Mouse (Mus musculus): ENCODE data around the gene Ccdc151. TPM values are rescaled to one million over a fixed set of nuclear protein-coding genes. Genes with fewer than 3 reads are reported as not detected.

Gene Ccdc151
- 2.6 and 2.9 TPM in 2 replicates for polyA plus RNA-seq (2014; fragmentation: Nextera tagmentation; extraction: Ambion mirVana)

DNA sequence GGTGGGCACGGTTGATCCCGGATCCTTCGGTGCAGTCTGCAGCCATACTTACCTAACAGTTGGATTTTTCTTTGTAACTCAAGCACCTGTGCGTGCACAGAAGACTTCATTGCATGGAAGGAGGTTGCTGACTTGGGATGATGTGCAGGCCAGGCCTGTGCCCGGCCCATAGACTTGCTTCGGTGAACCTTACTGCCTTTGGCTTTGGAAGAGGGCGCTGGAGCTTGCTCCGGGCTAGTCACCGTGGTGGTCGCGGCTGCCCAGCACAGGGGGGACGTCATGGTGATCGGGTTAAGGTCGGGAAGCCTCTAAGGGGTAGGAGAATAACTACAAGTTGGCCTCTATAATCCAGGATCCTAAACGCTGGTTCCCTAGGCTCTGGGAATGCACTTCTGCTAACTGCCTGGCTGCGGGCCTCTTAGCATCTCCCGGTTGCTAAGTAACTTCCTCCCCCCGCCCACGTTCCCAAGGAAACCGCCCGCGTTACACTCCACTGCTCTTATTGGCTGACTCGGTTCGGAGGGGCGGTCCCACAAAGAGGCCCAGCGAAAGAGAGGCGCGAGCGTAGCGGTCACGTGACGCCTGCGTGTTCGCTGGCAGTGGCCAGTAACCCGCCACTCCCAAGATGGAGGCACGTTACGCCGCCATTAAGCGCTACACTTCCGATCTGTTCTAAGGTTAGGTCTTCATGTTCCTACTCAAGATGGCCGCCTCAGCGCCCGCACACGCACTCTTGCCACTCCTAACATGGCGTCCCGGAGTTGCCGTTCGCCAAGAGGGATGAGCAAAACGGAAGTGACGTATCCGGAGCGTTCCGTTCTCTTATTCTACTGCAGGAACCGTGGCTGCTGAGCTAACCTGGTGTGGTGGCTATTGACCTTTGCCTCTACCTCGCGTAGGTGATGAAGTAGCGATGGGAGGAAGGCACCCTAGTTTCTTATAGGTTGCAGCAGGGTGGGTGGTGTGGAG, at the start of gene Ccdc151, which contains the start of gene Prkcsh:
Ccdc151 (minus strand) TSS at position 441 of the 969 bp plus-strand sequence.
Prkcsh (plus strand) TSS at position 613 of the 969 bp plus-strand sequence.
- Histone ChIP-seq H3K4me2 (ENCODE audit: low read depth, low read length) (peak within 1 kb of the TSS; percentile 85), H3K36me3 (replicated peaks; ENCODE audit: control insufficient read depth, insufficient read depth, low read depth, low read length) (no peaks in the 10 kb centered on the region), H3K4me1 (ENCODE audit: control insufficient read depth, insufficient read depth, low read length) (no peaks in the 10 kb centered on the region), H3K9ac (replicated peaks; ENCODE audit: low read length) (peak within 1 kb of the TSS; percentile 71), H3K27ac (replicated peaks; ENCODE audit: low read depth, low read length) (no peak within 1 kb of the TSS), H3K9me3 (replicated peaks; ENCODE audit: control insufficient read depth, low read length) (no peaks in the 10 kb centered on the region), H3K27me3 (ENCODE audit: control insufficient read depth, insufficient read depth, low read length) (no peaks in the 10 kb centered on the region), H3K4me3 (ENCODE audit: low read depth, low read length) (peak within 1 kb of the TSS; percentile 68)
- WGBS, result 6% methylated on average over 55 of the region's 57 CpGs
- peak; percentile 99 for ATAC-seq (replicated peaks; ENCODE audit: insufficient number of reproducible peaks, low FRiP score, low TSS enrichment, low read depth)
- peak; percentile 100 for DNase-seq (ENCODE audit: low spot score)

- no peaks in the 10 kb centered on the region for H3K36me3 ChIP-seq (replicated peaks; ENCODE audit: control insufficient read depth, insufficient read depth, low read depth, low read length)
- no peaks in the 10 kb centered on the region for H3K9me3 ChIP-seq (replicated peaks; ENCODE audit: control insufficient read depth, low read length)
- H3K4me1 ChIP-seq (ENCODE audit: control insufficient read depth, insufficient read depth, low read length), result peaks cover 3% of the 10 kb centered on the region
- H3K4me3 ChIP-seq (ENCODE audit: low read depth, low read length), result peak within 1 kb of the TSS; percentile 41
- ATAC-seq (replicated peaks; ENCODE audit: insufficient number of reproducible peaks, low FRiP score, low TSS enrichment, low read depth), result peak; percentile 19; the same call in 1 of the 2 replicates
- 2% methylated on average over 16 of the region's 28 CpGs for WGBS
- peaks cover 43% of the 10 kb centered on the region for H3K27me3 ChIP-seq (ENCODE audit: control insufficient read depth, insufficient read depth, low read length)
- H3K27ac ChIP-seq (replicated peaks; ENCODE audit: low read depth, low read length), result peak within 1 kb of the TSS; percentile 20; the same call in 1 of the 2 replicates
- H3K4me2 ChIP-seq (ENCODE audit: low read depth, low read length), result peak within 1 kb of the TSS; percentile 60
- H3K9ac ChIP-seq (replicated peaks; ENCODE audit: low read length), result peak within 1 kb of the TSS; percentile 53
- DNase-seq (ENCODE audit: low spot score), result peak; percentile 64
Measured at GRCm38 (mm10) chr9:22051958-22052254, 49.5 kb upstream of the Ccdc151 start, which contains the start of gene Elavl3. Gene Elavl3 (minus strand): TSS chr9:22052023.

GRCm38 (mm10) chr9:22051161-22051957, 48.9 kb upstream of the Ccdc151 start:
- peaks cover 43% of the 10 kb centered on the region for H3K27me3 ChIP-seq (ENCODE audit: control insufficient read depth, insufficient read depth, low read length)
- H3K9ac ChIP-seq (replicated peaks; ENCODE audit: low read length), result peak overlapping the region; percentile 53
- DNase-seq (ENCODE audit: low spot score) (no peak), ATAC-seq (replicated peaks; ENCODE audit: insufficient number of reproducible peaks, low FRiP score, low TSS enrichment, low read depth) (peak; percentile 10; the same call in 1 of the 2 replicates)
- H3K36me3 ChIP-seq (replicated peaks; ENCODE audit: control insufficient read depth, insufficient read depth, low read depth, low read length), result no peaks in the 10 kb centered on the region
- H3K9me3 ChIP-seq (replicated peaks; ENCODE audit: control insufficient read depth, low read length), result no peaks in the 10 kb centered on the region
- H3K4me1 ChIP-seq (ENCODE audit: control insufficient read depth, insufficient read depth, low read length), result peaks cover 3% of the 10 kb centered on the region
- H3K4me3 ChIP-seq (ENCODE audit: low read depth, low read length), result peak overlapping the region; percentile 41
- peak overlapping the region; percentile 20; the same call in 1 of the 2 replicates for H3K27ac ChIP-seq (replicated peaks; ENCODE audit: low read depth, low read length)
- peak overlapping the region; percentile 60 for H3K4me2 ChIP-seq (ENCODE audit: low read depth, low read length)
- WGBS, result 2% methylated on average over 65 of the region's 67 CpGs

DNA sequence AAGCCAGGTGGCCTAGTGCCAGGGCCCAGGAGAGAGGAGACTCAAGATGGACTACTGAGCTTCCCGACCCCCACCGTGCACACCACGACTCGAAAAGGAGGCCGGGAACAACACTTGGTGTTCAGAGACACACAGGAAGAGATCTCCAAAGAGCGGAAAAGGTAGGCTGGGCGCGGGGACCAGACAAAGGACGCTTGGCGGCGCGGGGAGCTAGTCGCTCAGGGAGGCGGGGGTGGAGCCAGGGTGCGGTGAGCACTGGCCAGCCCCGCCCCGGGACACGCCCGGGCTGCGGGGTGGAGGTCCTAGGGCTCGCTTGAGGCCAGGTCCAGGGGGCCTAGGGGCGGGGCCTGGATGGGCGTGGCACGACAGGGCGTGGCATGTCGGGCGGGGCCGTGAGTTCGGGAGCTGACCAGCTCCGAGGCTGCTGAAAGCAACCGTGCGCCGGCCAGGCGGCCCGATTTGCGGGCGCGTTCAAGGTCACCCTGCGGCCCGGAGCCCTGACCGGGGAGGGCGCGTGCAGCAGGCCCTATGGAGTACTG, 48.0 kb upstream of the Ccdc151 start:
- peak; percentile 76 for DNase-seq (ENCODE audit: low spot score)
- Histone ChIP-seq H3K4me1 (ENCODE audit: control insufficient read depth, insufficient read depth, low read length) (peaks cover 3% of the 10 kb centered on the region), H3K9me3 (replicated peaks; ENCODE audit: control insufficient read depth, low read length) (no peaks in the 10 kb centered on the region), H3K36me3 (replicated peaks; ENCODE audit: control insufficient read depth, insufficient read depth, low read depth, low read length) (no peaks in the 10 kb centered on the region), H3K27ac (replicated peaks; ENCODE audit: low read depth, low read length) (no peak overlapping the region; the same call in 1 of the 2 replicates), H3K27me3 (ENCODE audit: control insufficient read depth, insufficient read depth, low read length) (peaks cover 43% of the 10 kb centered on the region), H3K4me2 (ENCODE audit: low read depth, low read length) (peak overlapping the region; percentile 60), H3K4me3 (ENCODE audit: low read depth, low read length) (peak overlapping the region; percentile 41), H3K9ac (replicated peaks; ENCODE audit: low read length) (peak overlapping the region; percentile 53)
- peak; percentile 37; the same call in 1 of the 2 replicates for ATAC-seq (replicated peaks; ENCODE audit: insufficient number of reproducible peaks, low FRiP score, low TSS enrichment, low read depth)
- 2% methylated on average over 38 of the region's 43 CpGs for WGBS

DNA sequence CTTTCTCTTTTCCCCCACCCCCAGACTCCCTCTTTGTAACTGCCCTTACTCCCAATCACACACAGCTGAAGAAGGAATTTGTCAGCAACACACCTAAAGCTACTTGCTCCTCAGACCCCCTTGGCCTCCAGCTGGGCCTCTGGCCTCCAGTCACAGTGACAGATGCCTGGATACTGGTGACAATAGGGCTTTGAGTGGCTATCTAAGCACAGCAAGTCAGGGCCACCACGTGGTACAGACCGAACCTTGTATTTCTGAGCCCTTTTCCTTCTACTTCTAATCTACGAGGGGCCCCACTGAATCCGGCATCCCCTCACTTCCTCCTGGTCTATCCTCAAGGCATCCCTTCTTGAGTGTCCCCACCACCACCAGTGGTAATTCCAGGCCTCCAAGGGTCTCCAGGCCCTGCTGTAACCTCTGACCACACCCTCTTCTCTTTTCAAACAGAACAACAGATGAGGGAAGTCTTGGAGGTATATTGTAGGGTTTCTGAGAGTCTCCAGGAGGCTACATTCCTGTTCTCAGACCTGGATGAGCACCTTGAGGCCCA, 47.4 kb upstream of the Ccdc151 start:
- Histone ChIP-seq H3K27ac (replicated peaks; ENCODE audit: low read depth, low read length) (no peak overlapping the region), H3K4me1 (ENCODE audit: control insufficient read depth, insufficient read depth, low read length) (peaks cover 3% of the 10 kb centered on the region), H3K9ac (replicated peaks; ENCODE audit: low read length) (no peak overlapping the region), H3K27me3 (ENCODE audit: control insufficient read depth, insufficient read depth, low read length) (peaks cover 40% of the 10 kb centered on the region), H3K9me3 (replicated peaks; ENCODE audit: control insufficient read depth, low read length) (no peaks in the 10 kb centered on the region), H3K36me3 (replicated peaks; ENCODE audit: control insufficient read depth, insufficient read depth, low read depth, low read length) (no peaks in the 10 kb centered on the region), H3K4me3 (ENCODE audit: low read depth, low read length) (peak overlapping the region; percentile 41), H3K4me2 (ENCODE audit: low read depth, low read length) (peak overlapping the region; percentile 60)
- no peak for DNase-seq (ENCODE audit: low spot score)
- 0 out of 2 replicates have a peak, but pooled peaks have one; percentile 10 for ATAC-seq (replicated peaks; ENCODE audit: insufficient number of reproducible peaks, low FRiP score, low TSS enrichment, low read depth)
- WGBS, result 41% methylated on average over 4 of the region's 4 CpGs

DNA sequence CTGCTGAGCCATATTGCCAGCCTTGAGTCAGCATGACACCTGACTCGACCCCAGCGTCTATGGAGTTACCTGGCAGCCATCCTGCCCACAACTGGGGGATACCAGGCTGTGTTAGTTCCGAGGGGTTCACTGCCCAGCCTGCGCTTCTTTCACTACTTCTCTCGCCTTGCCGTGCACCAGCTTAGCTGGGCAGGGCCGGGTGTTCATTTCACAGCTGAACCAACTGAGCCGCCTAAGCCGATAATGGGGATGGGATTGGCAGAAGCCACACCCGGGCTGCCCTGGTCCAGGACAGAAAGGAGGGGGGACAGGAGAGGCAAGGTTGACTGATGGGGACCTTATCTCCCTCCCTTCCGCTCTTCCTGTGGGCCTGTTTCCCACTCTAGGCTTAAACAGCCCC, 46.9 kb upstream of the Ccdc151 start:
- H3K27ac ChIP-seq (replicated peaks; ENCODE audit: low read depth, low read length), result no peak overlapping the region
- peaks cover 3% of the 10 kb centered on the region for H3K4me1 ChIP-seq (ENCODE audit: control insufficient read depth, insufficient read depth, low read length)
- peaks cover 39% of the 10 kb centered on the region for H3K27me3 ChIP-seq (ENCODE audit: control insufficient read depth, insufficient read depth, low read length)
- H3K9me3 ChIP-seq (replicated peaks; ENCODE audit: control insufficient read depth, low read length), result no peaks in the 10 kb centered on the region
- no peak overlapping the region for H3K9ac ChIP-seq (replicated peaks; ENCODE audit: low read length)
- WGBS, result 63% methylated on average over 11 of the region's 11 CpGs
- DNase-seq (ENCODE audit: low spot score) (no peak), ATAC-seq (replicated peaks; ENCODE audit: insufficient number of reproducible peaks, low FRiP score, low TSS enrichment, low read depth) (no peak)
- no peaks in the 10 kb centered on the region for H3K36me3 ChIP-seq (replicated peaks; ENCODE audit: control insufficient read depth, insufficient read depth, low read depth, low read length)
- H3K4me2 ChIP-seq (ENCODE audit: low read depth, low read length), result peak overlapping the region; percentile 60
- H3K4me3 ChIP-seq (ENCODE audit: low read depth, low read length), result no peak overlapping the region

GRCm38 (mm10) chr9:22047329-22047728, 44.9 kb upstream of the Ccdc151 start:
- WGBS, result 54% methylated on average over 9 of the region's 9 CpGs
- no peak overlapping the region for H3K9ac ChIP-seq (replicated peaks; ENCODE audit: low read length)
- no peaks in the 10 kb centered on the region for H3K36me3 ChIP-seq (replicated peaks; ENCODE audit: control insufficient read depth, insufficient read depth, low read depth, low read length)
- peaks cover 28% of the 10 kb centered on the region for H3K27me3 ChIP-seq (ENCODE audit: control insufficient read depth, insufficient read depth, low read length)
- no peak overlapping the region for H3K27ac ChIP-seq (replicated peaks; ENCODE audit: low read depth, low read length)
- no peak for ATAC-seq (replicated peaks; ENCODE audit: insufficient number of reproducible peaks, low FRiP score, low TSS enrichment, low read depth)
- peaks cover 3% of the 10 kb centered on the region for H3K4me1 ChIP-seq (ENCODE audit: control insufficient read depth, insufficient read depth, low read length)
- H3K4me3 ChIP-seq (ENCODE audit: low read depth, low read length), result no peak overlapping the region
- H3K4me2 ChIP-seq (ENCODE audit: low read depth, low read length), result no peak overlapping the region
- DNase-seq (ENCODE audit: low spot score), result no peak
- no peaks in the 10 kb centered on the region for H3K9me3 ChIP-seq (replicated peaks; ENCODE audit: control insufficient read depth, low read length)
